Mouse (Mus musculus): ENCODE data around the gene Usp39.

GRCm38 (mm10) chr6:72374820-72375563, 30.0 kb upstream of the Usp39 start:
- TF ChIP-seq POLR2A (IDR thresholded peaks at IDR 0.05; ENCODE audit: insufficient read depth, low read depth, low read length) = no peak
- TF ChIP-seq CTCF (IDR thresholded peaks at IDR 0.05; ENCODE audit: insufficient read depth, low read depth, low read length) = no peak

Data from olfactory bulb, adult 2 months (tissue).